Mouse (Mus musculus) gastrocnemius, postnatal 10 days (tissue): ENCODE data around the gene Agbl3. TPM values are rescaled to one million over a fixed set of nuclear protein-coding genes. Genes with fewer than 3 reads are reported as not detected.

Experiments
- DNase-seq: peaks from one replicate; pipeline ENCODE4 v3.0.0; 2021; ENCODE audit warnings: mixed read lengths
- long read RNA-seq, 2 experiments: library from polyadenylated mRNA; stranded (forward); transcript quantifications; one replicate each; pipeline ENCODE4 v2.0.0; 2021
- total RNA-seq, 2 experiments: library from RNA; stranded (reverse); gene quantifications; 2 replicates each; pipeline ENCODE4 v1.2.3; 2021

The Agbl3 gene
- 1 to 10 TPM; 4.6 to 5.5 TPM for total RNA-seq
- long read RNA-seq, experiment 1, partial matches to known transcripts: 1 of 4 reads
- long read RNA-seq, experiment 1, other reads (novel, unspliced or antisense): 2 of 4 reads
- long read RNA-seq, experiment 2, transcript Agbl3-203 (4 exons, 805 nt): major isoform, 8 of 10 reads
- long read RNA-seq, experiment 2, partial matches to known transcripts: 0 of 10 reads
- long read RNA-seq, experiment 2, other reads (novel, unspliced or antisense): 2 of 10 reads

GRCm38 (mm10) chr6:34780231-34780942 lies at the start of gene Agbl3:
Agbl3 (plus strand) TSS chr6:34780432.
- DNase-seq: peak; percentile 98

- DNase-seq: no peak
These were observed 49.2 kb upstream of the Agbl3 start for GRCm38 (mm10) chr6:34731007-34731406.

- no peak for DNase-seq
These were observed 48.7 kb upstream of the Agbl3 start for GRCm38 (mm10) chr6:34731529-34731928.

- DNase-seq: no peak
These were observed 45.1 kb upstream of the Agbl3 start for GRCm38 (mm10) chr6:34734940-34735695.

- DNase-seq: no peak
These were observed 43.3 kb upstream of the Agbl3 start for GRCm38 (mm10) chr6:34736934-34737333.

GRCm38 (mm10) chr6:34743946-34744345 lies 36.3 kb upstream of the Agbl3 start:
- DNase-seq: no peak

- DNase-seq: no peak
These were observed 32.4 kb upstream of the Agbl3 start for GRCm38 (mm10) chr6:34747846-34748245.

GRCm38 (mm10) chr6:34748566-34748965 lies 31.7 kb upstream of the Agbl3 start:
- no peak for DNase-seq

- no peak for DNase-seq
These were observed 30.7 kb upstream of the Agbl3 start for GRCm38 (mm10) chr6:34749526-34749925.

GRCm38 (mm10) chr6:34750487-34751120 lies 29.6 kb upstream of the Agbl3 start:
- DNase-seq: no peak

- DNase-seq: no peak
These were observed 28.6 kb upstream of the Agbl3 start for GRCm38 (mm10) chr6:34751625-34752024.

- DNase-seq: peak; percentile 33
These were observed 25.8 kb upstream of the Agbl3 start for GRCm38 (mm10) chr6:34754448-34754847.

- DNase-seq: no peak
These were observed 21.9 kb upstream of the Agbl3 start for GRCm38 (mm10) chr6:34758340-34758739.

GRCm38 (mm10) chr6:34760023-34760422 lies 20.2 kb upstream of the Agbl3 start:
- DNase-seq: peak; percentile 40

GRCm38 (mm10) chr6:34765721-34766120 lies 14.5 kb upstream of the Agbl3 start:
- no peak for DNase-seq

- no peak for DNase-seq
These were observed 10.2 kb upstream of the Agbl3 start for GRCm38 (mm10) chr6:34769984-34770383.

GRCm38 (mm10) chr6:34770491-34770890 lies 9.7 kb upstream of the Agbl3 start:
- no peak for DNase-seq

GRCm38 (mm10) chr6:34776396-34776795 lies 3.8 kb upstream of the Agbl3 start:
- no peak for DNase-seq

- DNase-seq: no peak
These were observed 3.1 kb upstream of the Agbl3 start for GRCm38 (mm10) chr6:34777094-34777493.

GRCm38 (mm10) chr6:34777981-34778668 lies 2.1 kb upstream of the Agbl3 start:
- DNase-seq: no peak

GRCm38 (mm10) chr6:34780943-34781289 lies 684 bp downstream of the Agbl3 start:
- DNase-seq: no peak

- no peak for DNase-seq
These were observed 2.3 kb downstream of the Agbl3 start for GRCm38 (mm10) chr6:34782493-34782892.
